27 mouse cellular contexts compared by ENCODE assay signal in the genomic region with DNA sequence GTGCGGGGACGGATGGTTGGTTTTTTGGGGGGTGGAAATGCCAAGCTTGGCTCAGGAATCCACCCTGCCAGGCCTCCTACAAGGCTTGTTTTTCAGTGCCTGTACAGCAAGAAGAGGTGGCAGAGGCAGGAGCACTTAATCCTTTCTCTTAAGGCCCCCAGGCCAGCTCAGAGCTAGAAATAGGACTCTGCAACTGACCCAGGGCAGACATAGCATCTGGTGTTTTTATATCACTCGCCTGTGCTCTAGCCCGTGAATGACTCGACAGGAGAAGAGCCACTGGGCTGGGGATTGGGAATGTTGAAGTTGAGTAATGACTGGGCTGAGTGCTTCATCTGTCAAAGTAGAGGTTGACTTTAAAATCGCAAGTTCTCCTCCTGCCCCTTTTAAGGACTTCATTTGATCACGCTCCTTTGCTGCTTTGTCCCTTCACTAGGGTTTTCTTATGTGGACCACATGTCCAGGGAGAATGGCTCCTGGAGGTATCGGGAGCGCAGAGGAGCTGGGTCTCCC. TPM values are rescaled to one million over a fixed set of nuclear protein-coding genes. Genes with fewer than 3 reads are reported as not detected.
"Had no signal": no experiment of that assay in that cellular context is flagged by ENCODE, and none has a peak within 500 bp of the region (broad histone marks: within the 10 kb centered on the region; RNA-seq: fewer than 3 reads in every experiment).

No protein-coding gene starts in this region.

- H3K4me1 ChIP-seq: hindbrain, embryonic 12.5 days; liver, embryonic 13.5 days; liver, embryonic 15.5 days had no signal

- H3K9me3 ChIP-seq: heart, embryonic 13.5 days; heart, embryonic 15.5 days; hindbrain, embryonic 10.5 days; hindbrain, embryonic 12.5 days; intestine, embryonic 15.5 days; limb, embryonic 10.5 days; limb, embryonic 12.5 days; liver, embryonic 13.5 days; liver, embryonic 15.5 days had no signal

- ATAC-seq: hindbrain, embryonic 16.5 days; inflammation-experienced regulatory T-cells, adult 6 months; intestine, embryonic 15.5 days; intestine, postnatal 0 days had no signal

- H3K27me3 ChIP-seq: heart, embryonic 13.5 days; heart, embryonic 15.5 days; hindbrain, embryonic 12.5 days; intestine, embryonic 15.5 days; liver, embryonic 13.5 days; liver, embryonic 15.5 days had no signal

- H3K9ac ChIP-seq: heart, embryonic 13.5 days; heart, embryonic 15.5 days; hindbrain, embryonic 12.5 days; hindbrain, embryonic 14.5 days; intestine, embryonic 15.5 days; limb, embryonic 12.5 days; liver, embryonic 13.5 days; liver, embryonic 15.5 days had no signal

- H3K27ac ChIP-seq: heart, adult 2 months; heart, embryonic 13.5 days; heart, embryonic 15.5 days; hindbrain, embryonic 10.5 days; hindbrain, embryonic 12.5 days; hindbrain, embryonic 14.5 days; intestine, embryonic 15.5 days; layer of hippocampus, adult 2 months; left cerebral cortex, adult 2 months; limb, embryonic 10.5 days; limb, embryonic 12.5 days; liver, embryonic 13.5 days; liver, embryonic 15.5 days had no signal

- H3K4me2 ChIP-seq: heart, embryonic 11.5 days; heart, embryonic 13.5 days; heart, embryonic 15.5 days; hindbrain, embryonic 12.5 days; hindbrain, embryonic 14.5 days; intestine, embryonic 15.5 days; limb, embryonic 12.5 days; liver, embryonic 11.5 days; liver, embryonic 13.5 days; liver, embryonic 15.5 days had no signal

- H3K4me3 ChIP-seq: heart, adult 2 months; heart, embryonic 13.5 days; heart, embryonic 15.5 days; hindbrain, embryonic 10.5 days; hindbrain, embryonic 12.5 days; intestine, embryonic 15.5 days; layer of hippocampus, adult 2 months; left cerebral cortex, adult 2 months; limb, embryonic 10.5 days; limb, embryonic 12.5 days; liver, embryonic 13.5 days; liver, embryonic 15.5 days had no signal

- H3K36me3 ChIP-seq: heart, embryonic 15.5 days; intestine, embryonic 15.5 days had no signal

- DNase-seq: heart, adult 2 months; heart, postnatal 14 days; heart, postnatal 4 days; kidney, adult 18-20 months; kidney, adult 8-10 months; kidney, postnatal 10 days; kidney, postnatal 25 days; kidney, postnatal 4 days; liver; liver, embryonic 13.5 days had no signal

RNA-seq across cellular contexts. Expression of a gene that starts 25.2 kb away (rescaled TPM):
- total RNA-seq: granulocyte monocyte progenitor cell, adult 5-6 weeks had no signal
- polyA plus RNA-seq: inflammation-experienced regulatory T-cells, adult 6 months had no signal

RNA-seq across cellular contexts. Expression of a gene that starts 39.4 kb away (rescaled TPM):
- total RNA-seq: granulocyte monocyte progenitor cell, adult 5-6 weeks; heart, adult 2 months; heart, postnatal 4 days had no signal
- polyA plus RNA-seq: heart, embryonic 11.5 days; inflammation-experienced regulatory T-cells, adult 6 months; liver, embryonic 13.5 days; liver, embryonic 15.5 days had no signal
